Mouse (Mus musculus) erythroblast, embryonic 14.5 days (primary cell): ENCODE measurements around the gene Prr29. TPM values are rescaled to one million over a fixed set of nuclear protein-coding genes. Genes with fewer than 3 reads are reported as not detected.

Source experiments
- H3K27me3 ChIP-seq: 2 replicates; pipeline ENCODE4 v1.6.1; 2012; ENCODE audit warnings: inconsistent platforms; ENCODE audit not compliant: control insufficient read depth
- H3K36me3 ChIP-seq: 2 replicates; pipeline ENCODE4 v1.6.1; 2012; ENCODE audit warnings: mild to moderate bottlenecking, inconsistent platforms; ENCODE audit not compliant: control insufficient read depth
- H3K4me1 ChIP-seq: 2 replicates; pipeline ENCODE4 v1.6.1; 2012; ENCODE audit warnings: inconsistent platforms; ENCODE audit not compliant: control insufficient read depth
- H3K4me3 ChIP-seq: replicated peaks from 2 replicates; pipeline ENCODE3; 2012; ENCODE audit warnings: moderate library complexity, mild to moderate bottlenecking, inconsistent platforms
- H3K9me3 ChIP-seq: 2 replicates; pipeline ENCODE4 v1.6.1; 2012; ENCODE audit warnings: low read length, inconsistent platforms, mixed read lengths; ENCODE audit not compliant: control insufficient read depth
- GATA1 ChIP-seq: IDR thresholded peaks from 2 replicates; pipeline ENCODE4 v1.6.1; 2012; ENCODE audit warnings: low read length, inconsistent platforms, mixed read lengths
- TAL1 ChIP-seq: IDR thresholded peaks from 3 replicates; pipeline ENCODE4 v1.6.1; 2012; ENCODE audit warnings: low read length, inconsistent platforms, mixed read lengths
- polyA plus RNA-seq: library from polyadenylated mRNA; stranded (reverse); fragments of >175 nt; gene quantifications from 2 replicates; pipeline ENCODE4 v1.2.3, GENCODE M21; 2012

Prr29 gene
- polyA plus RNA-seq, 1 experiment, result not detected

- H3K4me1 ChIP-seq, result no peaks in the 10 kb centered on the region
- H3K4me3 ChIP-seq, result no peak overlapping the region
- H3K9me3 ChIP-seq, result no peaks in the 10 kb centered on the region
- TF ChIP-seq TAL1, result no peak
- H3K36me3 ChIP-seq, result no peaks in the 10 kb centered on the region
- peaks cover 7% of the 10 kb centered on the region; the same call in 1 of the 2 replicates for H3K27me3 ChIP-seq
Measured at GRCm38 (mm10) chr11:106351941-106352340, 13.3 kb upstream of the Prr29 start.

- Histone ChIP-seq H3K9me3 (no peaks in the 10 kb centered on the region), H3K36me3 (no peaks in the 10 kb centered on the region), H3K4me1 (no peaks in the 10 kb centered on the region), H3K27me3 (peaks cover 7% of the 10 kb centered on the region; the same call in 1 of the 2 replicates), H3K4me3 (no peak within 1 kb of the TSS)
- no peak for TF ChIP-seq GATA1
- TF ChIP-seq TAL1, result no peak
Measured at GRCm38 (mm10) chr11:106353188-106353587, 12.1 kb upstream of the Prr29 start, which contains the start of gene Scn4a. Scn4a (minus strand) TSS chr11:106353288.

- peaks cover 7% of the 10 kb centered on the region; the same call in 1 of the 2 replicates for H3K27me3 ChIP-seq
- H3K4me3 ChIP-seq, result no peak overlapping the region
- H3K36me3 ChIP-seq, result no peaks in the 10 kb centered on the region
- H3K9me3 ChIP-seq, result no peaks in the 10 kb centered on the region
- TF ChIP-seq GATA1 (no peak), TAL1 (no peak)
- no peaks in the 10 kb centered on the region for H3K4me1 ChIP-seq
Measured at GRCm38 (mm10) chr11:106354181-106354580, 11.1 kb upstream of the Prr29 start.

- Histone ChIP-seq H3K27me3 (peaks cover 7% of the 10 kb centered on the region; the same call in 1 of the 2 replicates), H3K4me1 (no peaks in the 10 kb centered on the region), H3K36me3 (no peaks in the 10 kb centered on the region), H3K4me3 (no peak overlapping the region), H3K9me3 (no peaks in the 10 kb centered on the region)
- TF ChIP-seq TAL1 (no peak), GATA1 (no peak)
Measured at GRCm38 (mm10) chr11:106355382-106356128, 9.7 kb upstream of the Prr29 start.

GRCm38 (mm10) chr11:106359350-106359749 lies 5.9 kb upstream of the Prr29 start:
- TF ChIP-seq TAL1, result no peak
- no peaks in the 10 kb centered on the region for H3K4me1 ChIP-seq
- no peak overlapping the region for H3K4me3 ChIP-seq
- no peaks in the 10 kb centered on the region for H3K9me3 ChIP-seq
- H3K36me3 ChIP-seq, result no peaks in the 10 kb centered on the region
- peaks cover 7% of the 10 kb centered on the region; the same call in 1 of the 2 replicates for H3K27me3 ChIP-seq

- no peaks in the 10 kb centered on the region; the same call in 1 of the 2 replicates for H3K9me3 ChIP-seq
- no peaks in the 10 kb centered on the region for H3K36me3 ChIP-seq
- TF ChIP-seq GATA1 (no peak), TAL1 (no peak)
Measured at GRCm38 (mm10) chr11:106364712-106365111, 560 bp upstream of the Prr29 start.

GRCm38 (mm10) chr11:106366316-106366715 lies 1.0 kb downstream of the Prr29 start:
- no peak overlapping the region for H3K4me3 ChIP-seq

More at GRCm38 (mm10) chr11:106364712-106365111, 560 bp upstream of the Prr29 start:
- no peaks in the 10 kb centered on the region for H3K4me1 ChIP-seq
- peaks cover 5% of the 10 kb centered on the region for H3K27me3 ChIP-seq
- no peak overlapping the region for H3K4me3 ChIP-seq

GRCm38 (mm10) chr11:106373998-106374397 lies 8.7 kb downstream of the Prr29 start:
- no peak overlapping the region for H3K4me3 ChIP-seq
- H3K36me3 ChIP-seq, result no peaks in the 10 kb centered on the region
- TF ChIP-seq TAL1 (no peak), GATA1 (no peak)
- H3K9me3 ChIP-seq, result no peaks in the 10 kb centered on the region
- no peaks in the 10 kb centered on the region for H3K27me3 ChIP-seq
- H3K4me1 ChIP-seq, result no peaks in the 10 kb centered on the region

More at GRCm38 (mm10) chr11:106366316-106366715, 1.0 kb downstream of the Prr29 start:
- Histone ChIP-seq H3K36me3 (no peaks in the 10 kb centered on the region), H3K4me1 (no peaks in the 10 kb centered on the region), H3K27me3 (peaks cover 5% of the 10 kb centered on the region), H3K9me3 (no peaks in the 10 kb centered on the region; the same call in 1 of the 2 replicates)
- TF ChIP-seq TAL1, result no peak
- TF ChIP-seq GATA1, result no peak

- Histone ChIP-seq H3K9me3 (no peaks in the 10 kb centered on the region), H3K4me1 (no peaks in the 10 kb centered on the region), H3K27me3 (no peaks in the 10 kb centered on the region), H3K4me3 (no peak overlapping the region), H3K36me3 (no peaks in the 10 kb centered on the region)
- TF ChIP-seq TAL1 (no peak), GATA1 (no peak)
Measured at GRCm38 (mm10) chr11:106374559-106374958, 9.3 kb downstream of the Prr29 start.

GRCm38 (mm10) chr11:106374979-106375378 lies 9.7 kb downstream of the Prr29 start:
- Histone ChIP-seq H3K9me3 (no peaks in the 10 kb centered on the region), H3K27me3 (no peaks in the 10 kb centered on the region), H3K36me3 (no peaks in the 10 kb centered on the region), H3K4me1 (no peaks in the 10 kb centered on the region), H3K4me3 (no peak overlapping the region)
- TF ChIP-seq GATA1, result no peak
- TF ChIP-seq TAL1, result no peak
